Mouse (Mus musculus) Patski (cell line): Measurements from ENCODE around the gene Utp4. TPM values are rescaled to one million over a fixed set of nuclear protein-coding genes. Genes with fewer than 3 reads are reported as not detected.

Experiments used
- ATAC-seq: fragments of 100-300 bp; one replicate; pipeline ENCODE4 v1.8.0; 2021
- CTCF ChIA-PET: fragments of 350-600 bp; sonication (Branson Sonifier 250); formaldehyde crosslinking; loops from one replicate; lab custom pipeline; 2022; ENCODE audit warnings: inconsistent platforms; lab: Charles Lee
- POLR2A ChIA-PET: fragments of 350-600 bp; sonication (Branson Sonifier 250); formaldehyde crosslinking; loops from one replicate; lab custom pipeline; 2022; ENCODE audit warnings: antibody characterized with exemption, inconsistent platforms; lab: Charles Lee
- DNase-seq: peaks from one replicate; pipeline ENCODE4 v3.0.0-alpha.2; 2011; ENCODE audit warnings: low read depth, low spot score
- H3K27me3 ChIP-seq: fragments of 371-371 bp; one replicate; pipeline ENCODE4 v1.5.1; 2021
- CTCF ChIP-seq: fragments of 100-300 bp; IDR thresholded peaks from one replicate; pipeline ENCODE4 v1.5.1; 2021
- in situ Hi-C: fragments of 300-500 bp; cut with MboI; formaldehyde crosslinking; loops from 3 replicates; pipeline ENCODE4 v1.11.1; 2018; ENCODE audit warnings: low pct_unique_long_range_greater_than_20kb, mixed read lengths
- polyA plus RNA-seq: library from polyadenylated mRNA; unstranded; gene quantifications from one replicate; pipeline ENCODE4 v1.2.3, GENCODE M21; 2021

Utp4 gene
- polyA plus RNA-seq, 1 experiment from 2014 or later = 47.0 TPM

DNA sequence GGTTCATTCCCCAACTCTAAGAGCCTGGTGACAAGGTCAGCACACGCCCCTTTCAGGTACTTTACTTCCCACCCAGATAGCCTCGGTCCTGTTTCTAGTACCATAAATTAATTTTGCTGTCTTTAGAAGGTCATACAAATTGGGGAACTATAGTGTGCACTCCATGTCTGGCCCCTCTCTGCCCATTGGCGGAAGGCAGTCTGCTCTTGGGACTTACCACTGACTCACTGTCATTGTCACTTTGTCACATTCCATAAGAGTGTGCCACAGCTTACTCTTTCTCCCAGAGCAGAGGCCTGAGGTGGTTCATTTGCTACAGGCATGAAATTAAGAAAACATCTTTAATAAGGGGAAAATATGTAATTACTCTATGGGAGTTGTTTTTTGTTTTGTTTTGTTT is 64.8 kb downstream of the Utp4 start:
- in situ Hi-C loops = no loop called here
- no peaks in the 10 kb centered on the region for H3K27me3 ChIP-seq
- DNase-seq (no peak), ATAC-seq (no peak)
- CTCF ChIA-PET = no interaction called here
- POLR2A ChIA-PET = interaction anchor here (1.0 kb wide), 1 partner anchor 23 kb away, joined by 6 read pairs; the partner anchor contains the start of gene Sntb2
- no peak for TF ChIP-seq CTCF

DNA sequence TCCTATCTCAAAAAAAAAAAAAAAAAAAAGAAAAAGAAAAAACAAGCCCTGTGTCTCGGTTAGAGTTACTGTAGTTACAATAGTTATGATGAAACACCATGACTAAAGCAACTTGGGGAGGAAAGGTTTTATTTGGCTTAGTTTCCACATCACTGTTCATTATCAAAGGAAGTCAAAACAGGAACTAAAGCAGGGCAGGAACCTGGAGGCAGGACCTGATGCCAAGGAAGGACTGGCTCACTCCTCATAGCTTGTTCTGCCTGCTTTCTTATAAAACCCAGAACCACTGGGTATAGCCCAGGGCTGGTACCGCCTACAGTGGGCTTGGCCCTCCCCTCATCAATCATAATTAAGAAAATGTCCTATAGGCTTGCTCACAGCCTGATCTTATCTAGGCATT is 66.2 kb downstream of the Utp4 start:
- ATAC-seq (no peak), DNase-seq (no peak)
- ChIA-PET CTCF (no interaction called here), POLR2A (no interaction called here)
- no peaks in the 10 kb centered on the region for H3K27me3 ChIP-seq
- in situ Hi-C loops = no loop called here
- TF ChIP-seq CTCF = no peak

DNA sequence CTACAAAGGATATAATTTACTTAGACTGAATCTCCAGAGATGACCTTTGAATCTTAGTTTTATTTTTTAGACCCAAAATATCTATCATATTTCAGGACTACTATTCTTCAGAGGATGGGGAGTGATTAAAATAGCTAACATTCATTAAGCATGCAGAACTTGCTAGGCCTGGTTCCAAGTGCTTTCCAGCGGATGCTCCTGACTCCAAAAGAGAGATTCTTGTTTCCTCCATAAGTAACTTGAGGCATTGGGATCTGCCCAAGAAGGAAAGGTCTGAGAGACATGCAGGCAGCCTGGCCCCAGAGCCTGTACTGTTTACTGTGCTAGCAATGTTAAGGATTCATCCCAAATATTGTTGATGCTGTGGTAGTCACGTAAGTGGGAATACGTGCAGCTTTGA is 68.9 kb downstream of the Utp4 start:
- H3K27me3 ChIP-seq = no peaks in the 10 kb centered on the region
- no peak for TF ChIP-seq CTCF
- ATAC-seq = no peak
- CTCF ChIA-PET = no interaction called here
- in situ Hi-C loops = no loop called here
- POLR2A ChIA-PET = no interaction called here
- no peak for DNase-seq

DNA sequence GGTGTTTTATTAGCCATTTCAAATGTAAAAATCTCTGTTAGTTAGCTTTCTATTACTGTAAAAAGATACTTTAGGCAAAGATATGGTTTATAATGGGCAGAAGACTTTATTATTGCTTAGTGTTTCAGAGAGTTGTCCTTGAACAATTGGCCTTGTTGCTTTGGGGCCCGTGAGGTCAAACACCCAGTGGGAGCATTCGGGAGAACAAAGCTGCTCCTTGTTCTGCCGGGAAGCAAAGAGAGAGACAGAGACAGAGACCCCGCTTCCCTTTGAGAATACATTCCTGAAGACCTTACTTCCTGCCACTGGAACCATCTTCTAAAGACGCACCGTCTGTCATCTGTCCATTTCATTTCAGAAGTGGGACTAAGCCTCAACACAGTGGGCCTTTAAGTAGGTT is 69.9 kb downstream of the Utp4 start:
- ATAC-seq (no peak), DNase-seq (no peak)
- no peak for TF ChIP-seq CTCF
- in situ Hi-C loops = no loop called here
- POLR2A ChIA-PET = no interaction called here
- CTCF ChIA-PET = interaction anchor here (1.1 to 1.4 kb wide), 3 partner anchors 37 to 47 kb away, joined by 3 to 4 read pairs (median 3); no protein-coding TSS in a partner anchor
- H3K27me3 ChIP-seq = no peaks in the 10 kb centered on the region

DNA sequence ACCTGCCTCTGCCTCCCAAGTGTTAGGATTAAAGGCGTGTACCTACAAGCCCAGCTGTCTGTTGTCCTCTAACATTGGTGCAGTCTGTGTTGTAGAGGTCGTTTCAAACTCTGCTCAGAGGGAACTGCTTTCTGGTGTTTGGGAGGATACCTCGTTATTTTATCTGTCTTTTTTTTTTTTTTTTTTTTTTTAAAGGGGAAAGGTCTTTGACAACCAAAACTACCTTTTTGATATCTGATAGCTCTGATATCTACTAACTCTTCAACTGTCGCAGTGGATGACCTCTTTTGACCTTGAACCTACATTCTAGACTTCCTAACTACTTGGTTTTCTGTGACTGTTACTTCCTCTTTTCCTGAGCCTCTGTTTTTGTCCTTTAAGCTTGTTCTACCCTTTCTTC is 71.1 kb downstream of the Utp4 start:
- CTCF ChIA-PET = interaction anchor here (1.2 to 1.4 kb wide), 3 partner anchors 16 to 48 kb away, joined by 3 to 4 read pairs (median 3); no protein-coding TSS in a partner anchor
- POLR2A ChIA-PET = no interaction called here
- no peaks in the 10 kb centered on the region for H3K27me3 ChIP-seq
- TF ChIP-seq CTCF = no peak
- in situ Hi-C loops = no loop called here
- DNase-seq = no peak
- ATAC-seq = no peak

DNA sequence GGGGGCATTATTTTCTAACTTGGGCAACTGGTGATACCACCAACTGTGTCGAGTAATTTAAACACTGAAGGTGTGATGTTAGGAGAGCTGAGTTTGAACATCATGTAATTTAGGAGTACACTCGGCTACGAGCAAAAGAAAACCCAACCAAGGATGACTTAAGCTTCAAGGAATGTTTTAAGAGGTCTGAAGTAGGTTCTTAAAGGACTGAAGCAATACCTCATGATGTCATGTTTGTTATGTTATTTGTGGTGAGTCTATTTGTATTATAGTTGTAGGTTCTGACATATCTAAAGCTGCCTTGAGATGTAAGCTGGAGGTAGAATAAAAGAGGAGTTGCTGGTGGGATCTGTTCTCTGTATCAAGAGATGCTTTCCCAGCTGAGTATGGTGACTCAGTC is 76.5 kb downstream of the Utp4 start:
- ChIA-PET CTCF (interaction anchor here (1.1 to 1.9 kb wide), 5 partner anchors 16 to 39 kb away, joined by 3 to 6 read pairs (median 4); partner anchors contain the start of gene Sntb2), POLR2A (interaction anchor here (2.1 kb wide), 1 partner anchor 35 kb away, joined by 5 read pairs; the partner anchor contains the start of gene Sntb2)
- peak; percentile 2 for TF ChIP-seq CTCF
- peak; percentile 54 for ATAC-seq
- H3K27me3 ChIP-seq = no peaks in the 10 kb centered on the region
- in situ Hi-C loops = no loop called here
- DNase-seq = no peak

DNA sequence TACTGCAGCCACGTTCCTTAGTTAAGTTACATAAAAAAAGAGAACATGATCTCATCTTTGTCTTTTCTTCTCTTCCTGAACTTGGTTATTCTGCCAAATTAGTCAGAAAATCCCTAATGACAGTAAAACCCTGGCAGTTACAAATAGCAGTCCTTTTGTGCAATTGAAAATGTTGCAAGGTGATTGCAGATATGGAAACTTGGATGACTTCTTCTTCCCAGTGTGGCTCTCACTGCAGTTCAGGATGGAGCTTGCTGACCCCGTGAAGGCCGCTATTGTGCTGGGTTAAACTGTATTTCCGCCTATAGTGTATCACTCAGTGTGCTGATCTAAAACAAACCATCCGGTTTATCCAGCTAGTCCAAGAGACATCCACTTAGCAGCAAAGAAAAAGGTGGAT is 78.5 kb downstream of the Utp4 start:
- ChIA-PET POLR2A (interaction anchor here (0.6 to 1.1 kb wide), 2 partner anchors 17 to 18 kb away, joined by 3 to 5 read pairs; no protein-coding TSS in a partner anchor), CTCF (interaction anchor here (1.8 kb wide), 1 partner anchor 30 kb away, joined by 6 read pairs; no protein-coding TSS in a partner anchor)
- H3K27me3 ChIP-seq = no peaks in the 10 kb centered on the region
- TF ChIP-seq CTCF = no peak
- DNase-seq (no peak), ATAC-seq (no peak)
- in situ Hi-C loops = no loop called here

Other genes starting within 250 kb of the Utp4 start
- 10.3 TPM for gene Tango6, start 210.6 kb upstream of the Utp4 start, polyA plus RNA-seq
- gene Has3, start 23.4 kb upstream of the Utp4 start, polyA plus RNA-seq = 0.78 TPM
- gene Sntb2, start 42.1 kb downstream of the Utp4 start, polyA plus RNA-seq = 33.4 TPM
- gene Vps4a, start 137.6 kb downstream of the Utp4 start, polyA plus RNA-seq = 57.2 TPM
- gene Pdf, start 155.0 kb downstream of the Utp4 start, polyA plus RNA-seq = 36.9 TPM
- 31.1 TPM for gene Cog8, start 163.1 kb downstream of the Utp4 start, polyA plus RNA-seq
- 60.4 TPM for gene Nip7, start 163.2 kb downstream of the Utp4 start, polyA plus RNA-seq
- 0.42 TPM for gene Tmed6, start 172.0 kb downstream of the Utp4 start, polyA plus RNA-seq
- gene Terf2, start 202.9 kb downstream of the Utp4 start, polyA plus RNA-seq = 25.3 TPM